Mouse (Mus musculus) cerebellum, adult 9-11 months (tissue): ENCODE measurements at regions not wholly inside any gene's neighbourhood (a gene's known extent, or its start where the extent isn't known, plus 50 kb on each side); places are given as distances from the start of the nearest gene placed in this dataset.

Experiments
- DNase-seq: peaks from one replicate; pipeline ENCODE4 v3.0.0; 2022

GRCm38 (mm10) chr6:49641256-49641655, 181.3 kb upstream of the Npy start:
- no peak for DNase-seq

DNA sequence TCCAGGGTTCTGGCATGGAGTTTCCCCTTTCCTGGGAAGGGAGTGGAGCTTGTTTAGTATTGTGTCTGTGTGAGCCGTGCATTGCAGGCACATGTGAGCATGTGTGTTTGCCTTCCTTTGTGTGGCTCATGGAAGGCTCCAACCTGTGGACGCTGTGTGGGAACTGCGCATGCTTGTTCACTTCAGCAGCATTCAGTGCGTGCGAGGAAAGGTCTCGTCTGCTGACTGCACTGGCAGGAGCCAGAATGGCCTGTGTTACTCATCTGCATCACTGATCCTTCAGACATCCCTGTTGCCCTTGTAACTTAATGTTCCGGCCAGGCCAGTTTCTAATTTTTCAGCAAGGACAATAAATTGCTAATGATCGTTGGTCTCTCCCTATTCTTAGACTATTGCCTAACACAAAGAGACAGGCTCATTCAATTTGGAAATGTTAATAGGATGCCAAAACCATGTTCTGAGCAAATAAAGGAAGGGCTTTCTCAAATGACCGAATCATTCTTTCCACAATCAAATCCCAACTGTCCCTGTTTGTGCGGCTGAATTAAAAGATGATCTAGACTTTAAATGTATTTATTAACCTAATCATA, 167.9 kb upstream of the Npy start:
- DNase-seq = no peak

GRCm38 (mm10) chr6:49655241-49655640, 167.3 kb upstream of the Npy start:
- no peak for DNase-seq

GRCm38 (mm10) chr6:49656359-49657280, 165.9 kb upstream of the Npy start:
- no peak for DNase-seq

GRCm38 (mm10) chr6:49657988-49658387, 164.5 kb upstream of the Npy start:
- DNase-seq = no peak

GRCm38 (mm10) chr6:49670991-49671390, 151.5 kb upstream of the Npy start:
- DNase-seq = peak; percentile 64

GRCm38 (mm10) chr6:49671912-49672311, 150.6 kb upstream of the Npy start:
- DNase-seq = no peak

DNA sequence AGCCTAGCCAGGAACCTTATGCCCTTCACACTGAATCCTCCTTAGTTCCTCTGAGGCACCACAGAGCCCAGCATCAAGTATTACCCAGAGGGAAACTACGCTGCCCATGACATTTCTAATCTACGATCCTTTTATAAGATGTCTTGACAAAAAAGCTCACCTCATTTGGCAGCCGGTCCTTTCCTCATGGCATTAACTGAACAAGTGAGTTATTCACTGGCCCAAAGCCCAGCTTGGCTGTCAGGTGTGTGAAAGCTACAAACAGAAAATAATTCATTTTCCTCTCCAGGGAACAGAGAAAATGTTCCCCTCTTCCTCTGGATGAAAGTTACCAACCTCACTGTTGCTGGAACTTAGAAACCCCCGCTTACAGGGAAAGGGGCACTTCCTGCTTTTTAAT, 135.7 kb upstream of the Npy start:
- no peak for DNase-seq

DNA sequence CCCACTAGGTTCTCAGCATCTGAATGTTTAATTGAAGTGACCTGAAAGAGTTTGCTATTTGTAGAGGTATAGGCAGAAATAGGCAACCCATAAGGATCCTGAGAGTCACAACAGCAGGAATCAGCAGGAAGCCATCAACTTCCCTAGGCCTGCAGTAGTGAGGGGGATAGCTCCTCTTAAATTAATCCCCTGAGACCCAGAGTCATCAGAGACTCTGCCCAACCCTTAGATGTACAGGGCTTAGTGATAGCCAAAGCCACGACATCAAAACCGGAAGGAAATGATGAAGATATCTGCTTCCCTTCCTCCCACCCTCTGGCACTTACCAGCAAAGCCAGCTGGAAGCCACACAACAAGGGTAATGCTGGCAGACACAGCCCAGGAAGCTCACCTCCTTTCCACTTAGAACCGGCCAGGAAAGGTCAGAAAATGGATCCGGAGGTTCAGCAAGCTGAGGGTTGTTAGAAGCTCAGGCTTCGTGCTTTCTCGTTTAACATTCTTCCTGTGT, 130.4 kb upstream of the Npy start:
- peak; percentile 6 for DNase-seq

GRCm38 (mm10) chr6:49694851-49695250, 127.7 kb upstream of the Npy start:
- no peak for DNase-seq

DNA sequence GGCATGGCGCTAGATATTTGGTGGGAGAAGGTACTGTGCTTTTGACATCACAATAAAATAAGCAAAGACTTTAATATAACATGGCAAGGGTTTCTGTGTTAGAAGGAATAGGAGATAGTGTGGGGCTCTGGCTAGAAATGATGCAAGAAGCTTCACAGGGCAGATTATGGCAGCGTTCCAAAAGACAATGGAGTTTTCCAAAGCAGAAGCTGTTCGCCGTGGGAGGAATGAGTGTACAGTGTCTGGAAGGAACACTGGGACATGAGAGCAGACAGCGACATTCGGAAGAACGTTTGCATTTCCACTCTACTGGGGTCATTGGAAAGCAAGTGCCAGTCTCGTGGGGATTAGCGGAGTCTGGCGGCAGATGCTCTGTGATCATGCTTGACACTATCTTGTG, 125.5 kb upstream of the Npy start:
- no peak for DNase-seq

- no peak for DNase-seq
Measured at GRCm38 (mm10) chr6:49701453-49701852, 121.1 kb upstream of the Npy start.

DNA sequence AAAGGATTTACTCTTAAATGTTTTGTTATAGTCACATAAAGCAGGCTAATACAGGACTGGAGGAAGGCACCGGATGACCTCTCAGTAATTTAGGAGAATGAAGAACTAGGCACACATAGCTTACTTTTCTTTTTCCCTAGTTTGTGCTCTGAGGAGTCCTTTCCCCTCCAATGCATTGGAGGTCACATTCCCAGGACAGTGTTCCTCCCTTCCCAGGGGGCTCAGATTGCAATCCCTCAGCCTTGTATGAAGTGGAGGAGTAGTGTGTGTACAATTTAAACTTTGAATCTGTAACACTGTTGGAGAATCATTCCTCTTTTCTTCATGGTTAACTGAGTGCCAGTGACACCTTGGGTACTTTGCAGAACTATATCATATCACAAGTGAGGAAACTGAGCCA, 109.5 kb upstream of the Npy start:
- no peak for DNase-seq

DNA sequence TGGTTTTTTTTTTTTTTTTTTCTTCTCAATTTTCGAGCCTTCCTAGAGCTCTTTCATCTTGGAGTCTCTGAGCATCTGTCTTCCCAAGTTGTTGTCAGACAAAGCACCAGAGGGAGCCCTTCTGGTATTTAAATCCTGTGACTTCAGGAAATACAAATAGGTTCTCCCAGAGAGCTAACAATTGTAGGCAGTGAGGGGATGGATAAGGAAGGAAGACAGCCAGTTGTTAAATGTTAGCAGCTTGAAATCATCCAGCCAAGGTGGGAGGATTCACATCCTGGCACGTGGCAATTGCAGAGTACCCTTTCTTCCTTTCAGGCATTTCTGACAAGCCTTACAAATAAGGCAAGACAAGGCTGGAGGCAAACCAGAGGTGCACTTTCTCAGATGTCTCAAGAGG, 106.0 kb upstream of the Npy start:
- no peak for DNase-seq

- DNase-seq = no peak
Measured at GRCm38 (mm10) chr6:49716945-49717344, 105.6 kb upstream of the Npy start.

GRCm38 (mm10) chr6:49733191-49733590, 89.3 kb upstream of the Npy start:
- DNase-seq = peak; percentile 27

DNA sequence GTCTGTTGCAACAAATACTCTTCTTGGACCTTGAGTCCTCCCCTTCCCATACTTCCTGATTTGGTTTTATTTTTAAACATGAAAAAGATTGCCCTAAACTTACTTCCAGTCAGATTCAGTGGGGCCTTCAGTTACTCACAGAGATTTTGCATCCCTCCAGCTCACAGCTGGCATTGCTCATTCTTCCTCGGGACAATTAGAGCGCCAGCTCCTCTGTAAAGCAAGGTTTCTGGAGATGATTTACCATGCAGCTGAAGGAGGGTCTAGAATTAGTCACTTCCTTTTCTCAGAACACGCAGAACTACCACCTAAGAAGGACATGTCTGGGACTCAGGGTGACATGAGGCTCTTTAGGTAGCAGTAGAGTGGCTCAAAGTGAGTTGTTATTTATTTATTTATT, 79.4 kb upstream of the Npy start:
- DNase-seq = no peak

GRCm38 (mm10) chr6:49745301-49745700, 77.2 kb upstream of the Npy start:
- DNase-seq = no peak

- DNase-seq = no peak
Measured at GRCm38 (mm10) chr6:49750544-49750943, 72.0 kb upstream of the Npy start.

- no peak for DNase-seq
Measured at GRCm38 (mm10) chr6:49759614-49760013, 62.9 kb upstream of the Npy start.

- DNase-seq = no peak
Measured at GRCm38 (mm10) chr6:49764746-49765145, 57.8 kb upstream of the Npy start.

- DNase-seq = no peak
Measured at GRCm38 (mm10) chr6:49769904-49770720, 52.4 kb upstream of the Npy start.
